14 mouse cellular contexts compared by ENCODE assay signal in genomic region chr11:31669172-31669869, GRCm38 (mm10). TPM values are rescaled to one million over a fixed set of nuclear protein-coding genes. Genes with fewer than 3 reads are reported as not detected.
A peak's percentile ranks its signal among the peaks of the same experiment; 100 is the strongest.
DNase-seq lines count a peak whose midpoint lies in the region; ATAC-seq and TF ChIP-seq lines count a peak whose summit lies in the region.
"Had no signal": no experiment of that assay in that cellular context is flagged by ENCODE, and none has a peak within 500 bp of the region (broad histone marks: within the 10 kb centered on the region; RNA-seq: fewer than 3 reads in every experiment).

No protein-coding gene starts in this region.

- TF ChIP-seq POLR2A in kidney, adult 2 months (IDR thresholded peaks at IDR 0.05; ENCODE audit: low read depth, low read length) = no peak
- TF ChIP-seq POLR2A in CH12.LX (IDR thresholded peaks at IDR 0.05; ENCODE audit: low read depth, low read length) = no peak

- no peak for TF ChIP-seq CTCF in kidney, adult 2 months (conservative IDR thresholded peaks at IDR 0.05; ENCODE audit: insufficient read depth, insufficient read length, low read depth, low read length)
- TF ChIP-seq CTCF in CH12.LX (conservative IDR thresholded peaks at IDR 0.05 in 1 of 2, IDR thresholded peaks at IDR 0.05 in 1 of 2; ENCODE audit: low read depth in 2 of 2, low read length in 2 of 2) = peak; percentile 4 to 42; a peak in 2 of 4 replicates

- no peak overlapping the region for H3K4me2 ChIP-seq in kidney, embryonic 16.5 days (replicated peaks; ENCODE audit: low read depth, low read length)
- no peak overlapping the region for H3K4me2 ChIP-seq in CH12.LX (ENCODE audit: insufficient read depth, low read depth, poor library complexity, severe bottlenecking)
- H3K4me2 ChIP-seq: heart, embryonic 12.5 days had no signal

- ATAC-seq in kidney, embryonic 16.5 days (ENCODE audit: low FRiP score, low TSS enrichment) = no peak

- no peaks in the 10 kb centered on the region; the same call in 1 of the 2 replicates for H3K36me3 ChIP-seq in kidney, adult 2 months (ENCODE audit: control insufficient read depth, insufficient read depth, low read length)
- peaks cover 39% of the 10 kb centered on the region for H3K36me3 ChIP-seq in kidney, embryonic 16.5 days (ENCODE audit: insufficient read depth, low read length)
- peaks cover 44 to 62% of the 10 kb centered on the region in 2 experiments for H3K36me3 ChIP-seq in CH12.LX (replicated peaks in 1 of 2; ENCODE audit: control insufficient read depth in 1 of 2, insufficient read depth in 1 of 2, low read length in 1 of 2)

- in situ Hi-C loops in CH12.LX (cut with MboI; ENCODE audit: low pct_ligation_motif_present, low pct_unique_long_range_greater_than_20kb, low sequenced_read_pairs) = no loop called here

- WGBS in kidney, adult 2 months = 76% methylated on average over 9 of the region's 9 CpGs
- WGBS in kidney, embryonic 16.5 days = 93% methylated on average over 9 of the region's 9 CpGs

- H3K9me3 ChIP-seq in kidney, embryonic 16.5 days (ENCODE audit: low read length) = no peaks in the 10 kb centered on the region
- H3K9me3 ChIP-seq in CH12.LX (replicated peaks; ENCODE audit: low read length) = no peaks in the 10 kb centered on the region
- H3K9me3 ChIP-seq: embryonic facial prominence, embryonic 15.5 days; heart, embryonic 12.5 days; hindbrain, embryonic 10.5 days; limb, embryonic 13.5 days had no signal

- no peak overlapping the region for H3K4me3 ChIP-seq in kidney, adult 2 months (ENCODE audit: insufficient read depth, low read depth, low read length)
- no peak overlapping the region for H3K4me3 ChIP-seq in kidney, embryonic 16.5 days (ENCODE audit: low read length)
- H3K4me3 ChIP-seq in CH12.LX (replicated peaks in 1 of 3; ENCODE audit: low read depth in 2 of 3, low read length in 2 of 3, poor library complexity in 1 of 3) = no peak overlapping the region
- H3K4me3 ChIP-seq: heart, embryonic 12.5 days had no signal

- peak; percentile 40 for DNase-seq in cerebellum, adult 9-11 months
- DNase-seq in cerebellum, adult 11 months = no peak
- peak; percentile 32 for DNase-seq in kidney, adult 2 months
- DNase-seq in CH12.LX (ENCODE audit: extremely low read depth) = peak; percentile 37
- peak; percentile 34 for DNase-seq in induced T-regulatory cell, adult 2 months (ENCODE audit: low read depth)
- DNase-seq in gastrocnemius, adult 8-10 months (ENCODE audit: low spot score in 2 of 2) = no peak
- no peak for DNase-seq in gastrocnemius, postnatal 4 days (ENCODE audit: low spot score in 2 of 2)
- DNase-seq: adrenal gland, postnatal 14 days; right cerebral cortex, postnatal 4 days had no signal

- dilution Hi-C loops in CH12.LX (cut with MboI; ENCODE audit: extremely low pct_ligation_motif_present, extremely low pct_unique_long_range_greater_than_20kb, low sequenced_read_pairs) = no loop called here

- peak; percentile 15 for TF ChIP-seq RAD21 in CH12.LX (IDR thresholded peaks at IDR 0.05; ENCODE audit: low read depth, low read length)

- peak overlapping the region; percentile 84; the same call in 1 of the 2 replicates for H3K27ac ChIP-seq in kidney, adult 2 months (ENCODE audit: insufficient read depth, low read depth, low read length)
- H3K27ac ChIP-seq in kidney, embryonic 16.5 days (ENCODE audit: low read length) = no peak overlapping the region
- no peak overlapping the region for H3K27ac ChIP-seq in CH12.LX (ENCODE audit: insufficient read depth, low read depth)
- H3K27ac ChIP-seq: embryonic facial prominence, embryonic 15.5 days; hindbrain, embryonic 10.5 days; limb, embryonic 13.5 days had no signal

- H3K79me2 ChIP-seq in CH12.LX (replicated peaks; ENCODE audit: control insufficient read depth, extremely low read depth, insufficient read depth, poor library complexity, severe bottlenecking) = peaks cover 18% of the 10 kb centered on the region

- peaks cover 8% of the 10 kb centered on the region; the same call in 1 of the 2 replicates for H3K4me1 ChIP-seq in kidney, adult 2 months (ENCODE audit: control insufficient read depth, insufficient read depth, low read length)
- H3K4me1 ChIP-seq in kidney, embryonic 16.5 days (ENCODE audit: insufficient read depth, low read length) = peaks cover 9% of the 10 kb centered on the region
- peaks cover 8 to 20% of the 10 kb centered on the region in 2 experiments for H3K4me1 ChIP-seq in CH12.LX (ENCODE audit: control insufficient read depth in 1 of 2, insufficient read depth in 2 of 2)

- H3K9ac ChIP-seq in kidney, embryonic 16.5 days (replicated peaks; ENCODE audit: low read length) = no peak overlapping the region
- no peak overlapping the region for H3K9ac ChIP-seq in CH12.LX (ENCODE audit: insufficient read depth, low read depth)
- H3K9ac ChIP-seq: embryonic facial prominence, embryonic 15.5 days; heart, embryonic 12.5 days; limb, embryonic 13.5 days had no signal

- no peak for TF ChIP-seq EP300 in CH12.LX (IDR thresholded peaks at IDR 0.05; ENCODE audit: low read length)

- no peaks in the 10 kb centered on the region for H3K27me3 ChIP-seq in kidney, adult 2 months (replicated peaks; ENCODE audit: control insufficient read depth, insufficient read depth, low read length)
- no peaks in the 10 kb centered on the region for H3K27me3 ChIP-seq in kidney, embryonic 16.5 days (ENCODE audit: insufficient read depth, low read length)
- no peaks in the 10 kb centered on the region for H3K27me3 ChIP-seq in CH12.LX (replicated peaks)
- H3K27me3 ChIP-seq: embryonic facial prominence, embryonic 15.5 days; heart, embryonic 12.5 days; limb, embryonic 13.5 days had no signal

TF ChIP-seq in CH12.LX, 34 proteins besides CTCF, POLR2A, EP300 and RAD21:
- TF ChIP-seq USF2 (conservative IDR thresholded peaks at IDR 0.05; ENCODE audit: low read depth, low read length) (no peak), ZNF384 (IDR thresholded peaks at IDR 0.05; ENCODE audit: low read depth, low read length) (peak; percentile 40; the same call in 1 of the 2 replicates), UBTF (IDR thresholded peaks at IDR 0.05; ENCODE audit: low read depth, low read length) (no peak), CHD2 (IDR thresholded peaks at IDR 0.05; ENCODE audit: low read length) (no peak), MYC (IDR thresholded peaks at IDR 0.05; ENCODE audit: low read depth, low read length) (peak; percentile 78; the same call in 1 of the 2 replicates), PAX5 (IDR thresholded peaks at IDR 0.05; ENCODE audit: low read length) (no peak), TCF12 (IDR thresholded peaks at IDR 0.05; ENCODE audit: low read depth, low read length) (no peak), ZKSCAN1 (IDR thresholded peaks at IDR 0.05; ENCODE audit: borderline replicate concordance, low read depth, low read length) (no peak), NRF1 (IDR thresholded peaks at IDR 0.05; ENCODE audit: low read depth, low read length) (no peak), MAFK (IDR thresholded peaks at IDR 0.05; ENCODE audit: insufficient replicate concordance, low read length) (no peak), USF1 (IDR thresholded peaks at IDR 0.05; ENCODE audit: low read depth, low read length) (no peak), JUN (IDR thresholded peaks at IDR 0.05; ENCODE audit: insufficient read depth, low read depth, low read length) (no peak), ELF1 (IDR thresholded peaks at IDR 0.05; ENCODE audit: low read depth, low read length) (no peak), MAX (IDR thresholded peaks at IDR 0.05; ENCODE audit: low read length) (no peak), POLR2AphosphoS2 (IDR thresholded peaks at IDR 0.05; ENCODE audit: low read depth, low read length) (no peak)

RNA-seq across cellular contexts. Expression of gene Bod1, which starts 2.4 kb away (rescaled TPM):
- polyA plus RNA-seq in kidney, adult 2 months (2012; rRNA removed) = 131 and 137 TPM in 2 replicates
- polyA plus RNA-seq in kidney, embryonic 16.5 days (2015; fragmentation: Nextera tagmentation; extraction: Ambion mirVana) = 81.8 and 88.4 TPM in 2 replicates
- total RNA-seq in CH12.LX (2012; rRNA removed) (33.2 and 36.8 TPM in 2 replicates), CH12.LX (2014; rRNA removed) (35.8 and 38.2 TPM in 2 replicates)
- polyA plus RNA-seq in CH12.LX (2012; ENCODE audit: insufficient read length, low read depth) = 32.6 and 37.2 TPM in 2 replicates
- 100 to 1,000 TPM; 162 to 214 (median 179) TPM for total RNA-seq in gastrocnemius, adult 8-10 months (2022)
- 100 to 1,000 TPM; 109 to 111 TPM for total RNA-seq in gastrocnemius, postnatal 4 days (2021)

Comparison
In these comparisons a context has a peak if more than half of its experiments do, and no peak if none do; other contexts are left out.
1. DNase-seq: peak in cerebellum, adult 9-11 months (single experiment), kidney, adult 2 months (single experiment), CH12.LX (single experiment) and induced T-regulatory cell, adult 2 months (single experiment); none in cerebellum, adult 11 months (single experiment), gastrocnemius, adult 8-10 months (0 of 2) and gastrocnemius, postnatal 4 days (0 of 2).